Mouse (Mus musculus): ENCODE data around the gene Ddc. TPM values are rescaled to one million over a fixed set of nuclear protein-coding genes. Genes with fewer than 3 reads are reported as not detected.

Ddc gene
- polyA plus RNA-seq, 1 experiment = 58.4 TPM

GRCm38 (mm10) chr11:11788521-11788974 is 109.4 kb downstream of the Ddc start:
- H3K4me1 ChIP-seq (ENCODE audit: control insufficient read depth, insufficient read depth, insufficient read length, low read length) = no peaks in the 10 kb centered on the region; the same call in 1 of the 2 replicates
- under 1% methylated on average over 8 of the region's 8 CpGs for WGBS
- H3K36me3 ChIP-seq (ENCODE audit: control insufficient read depth, insufficient read depth, low read length) = no peaks in the 10 kb centered on the region
- H3K27me3 ChIP-seq (ENCODE audit: control insufficient read depth, insufficient read depth, low read length) = no peaks in the 10 kb centered on the region
- no peak overlapping the region for H3K4me3 ChIP-seq (ENCODE audit: low read depth, low read length)
- no peak for TF ChIP-seq POLR2A (IDR thresholded peaks at IDR 0.05; ENCODE audit: low read depth, low read length)
- peak; percentile 84 for TF ChIP-seq CTCF (IDR thresholded peaks at IDR 0.05; ENCODE audit: extremely low read depth, insufficient read length, insufficient replicate concordance, low read depth, low read length)
- no peak overlapping the region for H3K27ac ChIP-seq (ENCODE audit: insufficient read depth, low read depth, low read length)

DNA sequence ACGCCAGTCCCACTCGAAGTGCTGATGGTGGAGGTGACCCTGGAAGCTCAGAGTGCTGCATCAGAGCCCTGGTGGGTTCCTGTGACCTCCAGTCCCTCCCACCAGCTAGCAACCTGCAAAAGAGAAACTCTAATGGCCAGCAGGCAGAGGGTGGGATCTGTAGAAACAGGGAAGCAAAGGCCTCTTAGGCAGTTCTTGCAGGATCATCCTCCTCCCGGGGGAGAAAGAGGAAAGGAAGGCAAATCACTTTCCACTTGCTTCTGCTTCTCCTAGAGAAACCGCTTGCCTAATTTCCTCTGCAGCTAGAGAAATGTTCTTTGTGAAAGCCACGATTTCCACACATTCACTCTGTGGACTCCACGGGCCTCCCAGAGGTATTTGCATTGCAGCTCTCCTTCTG is 112.5 kb downstream of the Ddc start:
- Histone ChIP-seq H3K36me3 (ENCODE audit: control insufficient read depth, insufficient read depth, low read length) (no peaks in the 10 kb centered on the region), H3K27ac (ENCODE audit: insufficient read depth, low read depth, low read length) (no peak overlapping the region), H3K27me3 (ENCODE audit: control insufficient read depth, insufficient read depth, low read length) (no peaks in the 10 kb centered on the region), H3K4me3 (ENCODE audit: low read depth, low read length) (no peak overlapping the region), H3K4me1 (ENCODE audit: control insufficient read depth, insufficient read depth, insufficient read length, low read length) (no peaks in the 10 kb centered on the region)
- 54% methylated on average over 6 of the region's 6 CpGs for WGBS
- TF ChIP-seq CTCF (IDR thresholded peaks at IDR 0.05; ENCODE audit: extremely low read depth, insufficient read length, insufficient replicate concordance, low read depth, low read length) (no peak), POLR2A (IDR thresholded peaks at IDR 0.05; ENCODE audit: low read depth, low read length) (no peak)

GRCm38 (mm10) chr11:11781728-11782127 is 116.2 kb downstream of the Ddc start:
- Histone ChIP-seq H3K36me3 (ENCODE audit: control insufficient read depth, insufficient read depth, low read length) (no peaks in the 10 kb centered on the region), H3K27me3 (ENCODE audit: control insufficient read depth, insufficient read depth, low read length) (no peaks in the 10 kb centered on the region), H3K27ac (ENCODE audit: insufficient read depth, low read depth, low read length) (no peak overlapping the region), H3K4me3 (ENCODE audit: low read depth, low read length) (no peak overlapping the region), H3K4me1 (ENCODE audit: control insufficient read depth, insufficient read depth, insufficient read length, low read length) (no peaks in the 10 kb centered on the region)
- WGBS = 80% methylated on average over 8 of the region's 8 CpGs
- TF ChIP-seq CTCF (IDR thresholded peaks at IDR 0.05; ENCODE audit: extremely low read depth, insufficient read length, insufficient replicate concordance, low read depth, low read length) (no peak), POLR2A (IDR thresholded peaks at IDR 0.05; ENCODE audit: low read depth, low read length) (no peak)

DNA sequence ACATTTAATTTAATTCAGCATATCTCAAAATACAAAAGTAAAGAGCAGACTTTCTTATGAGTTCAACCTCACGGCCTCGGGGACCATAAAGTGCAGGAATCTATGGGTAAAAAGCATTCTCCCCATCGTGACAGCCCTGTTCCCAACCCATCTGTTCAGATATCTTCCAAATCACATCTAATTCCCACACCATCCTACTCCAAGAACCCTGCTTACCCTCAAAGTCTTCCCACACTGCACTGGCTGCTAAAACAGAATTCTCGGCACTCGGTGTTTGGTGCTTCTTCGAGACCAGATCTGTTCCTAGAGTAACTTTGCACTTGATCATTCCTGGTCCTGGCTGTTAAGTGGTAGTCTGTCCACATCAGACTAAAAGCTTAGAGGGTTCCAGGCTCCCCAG is 119.6 kb downstream of the Ddc start:
- Histone ChIP-seq H3K4me1 (ENCODE audit: control insufficient read depth, insufficient read depth, insufficient read length, low read length) (no peaks in the 10 kb centered on the region), H3K27me3 (ENCODE audit: control insufficient read depth, insufficient read depth, low read length) (no peaks in the 10 kb centered on the region), H3K4me3 (ENCODE audit: low read depth, low read length) (no peak overlapping the region), H3K27ac (ENCODE audit: insufficient read depth, low read depth, low read length) (no peak overlapping the region), H3K36me3 (ENCODE audit: control insufficient read depth, insufficient read depth, low read length) (no peaks in the 10 kb centered on the region)
- no peak for TF ChIP-seq CTCF (IDR thresholded peaks at IDR 0.05; ENCODE audit: extremely low read depth, insufficient read length, insufficient replicate concordance, low read depth, low read length)
- no peak for TF ChIP-seq POLR2A (IDR thresholded peaks at IDR 0.05; ENCODE audit: low read depth, low read length)
- 89% methylated on average over 6 of the region's 6 CpGs for WGBS

DNA sequence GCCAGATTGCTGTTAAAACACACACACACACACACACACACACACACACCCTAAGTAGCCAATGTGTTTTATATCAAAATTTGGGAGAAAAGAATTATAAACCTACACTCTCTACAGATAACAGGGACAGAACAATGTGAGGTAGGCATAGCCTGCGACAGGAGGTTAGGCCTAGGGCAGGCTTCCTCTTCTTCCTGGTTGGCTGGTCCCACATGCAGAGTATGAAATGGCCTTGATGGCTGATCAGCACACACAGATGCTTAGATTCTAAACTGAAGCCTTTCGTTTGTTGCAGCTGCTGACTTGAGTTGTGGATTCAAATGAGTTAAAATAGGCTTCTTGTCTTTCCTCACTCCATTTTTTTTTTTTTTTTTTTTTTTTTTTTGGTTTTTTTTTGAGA is 120.1 kb downstream of the Ddc start:
- H3K27ac ChIP-seq (ENCODE audit: insufficient read depth, low read depth, low read length) = no peak overlapping the region
- no peak overlapping the region for H3K4me3 ChIP-seq (ENCODE audit: low read depth, low read length)
- no peak for TF ChIP-seq CTCF (IDR thresholded peaks at IDR 0.05; ENCODE audit: extremely low read depth, insufficient read length, insufficient replicate concordance, low read depth, low read length)
- no peak for TF ChIP-seq POLR2A (IDR thresholded peaks at IDR 0.05; ENCODE audit: low read depth, low read length)
- H3K4me1 ChIP-seq (ENCODE audit: control insufficient read depth, insufficient read depth, insufficient read length, low read length) = no peaks in the 10 kb centered on the region
- H3K36me3 ChIP-seq (ENCODE audit: control insufficient read depth, insufficient read depth, low read length) = no peaks in the 10 kb centered on the region
- no peaks in the 10 kb centered on the region for H3K27me3 ChIP-seq (ENCODE audit: control insufficient read depth, insufficient read depth, low read length)
- 75% methylated on average over 2 of the region's 2 CpGs for WGBS

GRCm38 (mm10) chr11:11777246-11777645 is 120.7 kb downstream of the Ddc start:
- Histone ChIP-seq H3K27ac (ENCODE audit: insufficient read depth, low read depth, low read length) (peak overlapping the region; percentile 5; the same call in 1 of the 2 replicates), H3K27me3 (ENCODE audit: control insufficient read depth, insufficient read depth, low read length) (no peaks in the 10 kb centered on the region), H3K4me3 (ENCODE audit: low read depth, low read length) (no peak overlapping the region), H3K4me1 (ENCODE audit: control insufficient read depth, insufficient read depth, insufficient read length, low read length) (no peaks in the 10 kb centered on the region), H3K36me3 (ENCODE audit: control insufficient read depth, insufficient read depth, low read length) (no peaks in the 10 kb centered on the region)
- TF ChIP-seq CTCF (IDR thresholded peaks at IDR 0.05; ENCODE audit: extremely low read depth, insufficient read length, insufficient replicate concordance, low read depth, low read length) (no peak), POLR2A (IDR thresholded peaks at IDR 0.05; ENCODE audit: low read depth, low read length) (no peak)
- 54% methylated on average over 3 of the region's 3 CpGs for WGBS

DNA sequence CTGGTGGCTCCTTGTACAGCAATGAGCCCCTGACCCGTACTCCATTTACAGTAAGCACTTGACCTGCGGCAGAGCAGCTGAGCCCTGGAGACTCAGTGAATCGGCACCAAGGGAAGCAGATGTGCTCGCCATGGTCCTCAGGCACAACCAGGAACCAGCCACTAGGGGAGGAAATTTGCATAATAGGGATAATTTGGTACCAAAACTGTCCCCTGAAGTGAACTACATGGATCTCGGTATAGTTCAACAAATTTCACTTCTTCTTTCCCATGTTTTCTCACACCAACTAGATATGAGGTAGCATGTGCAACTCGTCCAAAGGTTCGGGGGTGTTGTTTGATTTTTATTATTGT is 121.1 kb downstream of the Ddc start:
- peak overlapping the region; percentile 5; the same call in 1 of the 2 replicates for H3K27ac ChIP-seq (ENCODE audit: insufficient read depth, low read depth, low read length)
- no peak for TF ChIP-seq POLR2A (IDR thresholded peaks at IDR 0.05; ENCODE audit: low read depth, low read length)
- TF ChIP-seq CTCF (IDR thresholded peaks at IDR 0.05; ENCODE audit: extremely low read depth, insufficient read length, insufficient replicate concordance, low read depth, low read length) = no peak
- 69% methylated on average over 7 of the region's 7 CpGs for WGBS

More for the DNA sequence above, 121.1 kb downstream of the Ddc start:
- H3K36me3 ChIP-seq (ENCODE audit: control insufficient read depth, insufficient read depth, low read length) = no peaks in the 10 kb centered on the region
- H3K27me3 ChIP-seq (ENCODE audit: control insufficient read depth, insufficient read depth, low read length) = no peaks in the 10 kb centered on the region
- H3K4me3 ChIP-seq (ENCODE audit: low read depth, low read length) = no peak overlapping the region
- H3K4me1 ChIP-seq (ENCODE audit: control insufficient read depth, insufficient read depth, insufficient read length, low read length) = no peaks in the 10 kb centered on the region

All from small intestine, adult 2 months (tissue).